Mouse (Mus musculus): ENCODE measurements around the gene Zfp418. TPM values are rescaled to one million over a fixed set of nuclear protein-coding genes. Genes with fewer than 3 reads are reported as not detected.
"Not testable (repeated sequence)": the region's sequence is repeated elsewhere in the genome, so short reads cannot be mapped to it uniquely, and the experiment has no call there.

The Zfp418 gene
- polyA plus RNA-seq, 1 experiment: 0.53 TPM

DNA sequence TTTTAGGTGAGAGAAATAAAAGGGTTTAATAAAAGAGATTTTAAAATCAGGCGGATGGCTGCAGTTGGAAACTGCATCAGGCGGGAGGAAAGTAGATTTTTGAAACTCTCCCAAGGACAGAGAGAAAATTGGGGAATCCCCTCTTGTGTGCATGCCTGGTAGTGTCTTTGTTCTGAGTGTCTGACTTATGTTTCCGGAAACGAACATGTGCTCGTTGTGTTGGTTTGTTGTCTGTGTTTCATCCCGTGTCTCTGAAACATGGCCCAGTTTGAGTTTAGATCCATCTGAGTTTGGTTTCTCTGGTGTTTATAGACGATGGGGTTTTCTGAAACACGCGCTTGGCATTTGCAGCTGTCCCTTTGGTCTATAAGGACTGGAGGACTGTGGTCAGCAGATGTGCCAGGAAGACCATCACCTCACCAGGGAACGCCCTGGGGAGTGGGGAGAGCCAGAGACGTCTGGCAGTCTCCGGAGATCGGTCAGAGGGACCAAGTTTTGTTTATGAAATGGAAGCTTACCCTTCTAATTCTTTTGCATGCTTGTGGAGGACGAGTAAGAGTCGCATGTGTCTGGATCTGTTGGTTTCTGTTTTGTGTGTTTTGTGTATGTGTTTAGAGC, 25.0 kb upstream of the Zfp418 start:
- no peak for TF ChIP-seq POLR2A (IDR thresholded peaks at IDR 0.05; ENCODE audit: low read depth, low read length)
- no peak for TF ChIP-seq CTCF (IDR thresholded peaks at IDR 0.05; ENCODE audit: extremely low read depth, insufficient read depth, insufficient read length, insufficient replicate concordance)
- no peak for DNase-seq (ENCODE audit: low read depth in 1 of 2, low spot score in 2 of 2)
- no peaks in the 10 kb centered on the region for H3K27me3 ChIP-seq (ENCODE audit: control insufficient read depth, insufficient read depth, low read length)
- H3K4me1 ChIP-seq (ENCODE audit: control insufficient read depth, insufficient read depth, insufficient read length): no peaks in the 10 kb centered on the region
- H3K4me3 ChIP-seq (ENCODE audit: extremely low read depth, insufficient read depth, insufficient read length): no peak overlapping the region
- 93% methylated on average over 15 of the region's 15 CpGs for WGBS
- no peak overlapping the region for H3K27ac ChIP-seq (ENCODE audit: insufficient read depth, low read length)
- no peaks in the 10 kb centered on the region for H3K36me3 ChIP-seq (ENCODE audit: control insufficient read depth, insufficient read depth, low read length)

DNA sequence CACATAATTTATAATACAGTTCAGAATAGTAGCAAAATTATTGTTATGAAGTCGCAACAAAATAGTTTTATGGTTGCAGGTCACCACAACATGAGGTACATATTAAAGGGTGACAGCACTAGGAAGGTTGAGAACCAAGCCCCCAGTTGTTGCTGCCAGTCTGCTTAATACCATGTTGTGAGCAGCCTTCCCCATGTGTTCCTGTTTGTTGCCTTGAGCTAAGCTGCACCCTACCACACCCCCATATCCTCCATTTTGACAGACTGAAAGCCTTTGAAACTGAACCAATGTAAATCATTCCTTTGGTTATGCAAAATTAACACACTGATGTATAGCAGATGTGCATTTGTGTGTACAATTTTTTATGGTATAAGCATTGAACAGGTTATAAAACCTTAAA, 14.8 kb downstream of the Zfp418 start:
- peaks cover 2% of the 10 kb centered on the region for H3K36me3 ChIP-seq (ENCODE audit: control insufficient read depth, insufficient read depth, low read length)
- TF ChIP-seq POLR2A (IDR thresholded peaks at IDR 0.05; ENCODE audit: low read depth, low read length) (no peak), CTCF (IDR thresholded peaks at IDR 0.05; ENCODE audit: extremely low read depth, insufficient read depth, insufficient read length, insufficient replicate concordance) (no peak)
- H3K4me1 ChIP-seq (ENCODE audit: control insufficient read depth, insufficient read depth, insufficient read length): no peaks in the 10 kb centered on the region
- H3K27me3 ChIP-seq (ENCODE audit: control insufficient read depth, insufficient read depth, low read length): no peaks in the 10 kb centered on the region
- WGBS: 97% methylated on average over 1 of the region's 1 CpGs
- no peak for DNase-seq (ENCODE audit: low read depth in 1 of 2, low spot score in 2 of 2)
- H3K27ac ChIP-seq (ENCODE audit: insufficient read depth, low read length): no peak overlapping the region
- no peak overlapping the region for H3K4me3 ChIP-seq (ENCODE audit: extremely low read depth, insufficient read depth, insufficient read length)

DNA sequence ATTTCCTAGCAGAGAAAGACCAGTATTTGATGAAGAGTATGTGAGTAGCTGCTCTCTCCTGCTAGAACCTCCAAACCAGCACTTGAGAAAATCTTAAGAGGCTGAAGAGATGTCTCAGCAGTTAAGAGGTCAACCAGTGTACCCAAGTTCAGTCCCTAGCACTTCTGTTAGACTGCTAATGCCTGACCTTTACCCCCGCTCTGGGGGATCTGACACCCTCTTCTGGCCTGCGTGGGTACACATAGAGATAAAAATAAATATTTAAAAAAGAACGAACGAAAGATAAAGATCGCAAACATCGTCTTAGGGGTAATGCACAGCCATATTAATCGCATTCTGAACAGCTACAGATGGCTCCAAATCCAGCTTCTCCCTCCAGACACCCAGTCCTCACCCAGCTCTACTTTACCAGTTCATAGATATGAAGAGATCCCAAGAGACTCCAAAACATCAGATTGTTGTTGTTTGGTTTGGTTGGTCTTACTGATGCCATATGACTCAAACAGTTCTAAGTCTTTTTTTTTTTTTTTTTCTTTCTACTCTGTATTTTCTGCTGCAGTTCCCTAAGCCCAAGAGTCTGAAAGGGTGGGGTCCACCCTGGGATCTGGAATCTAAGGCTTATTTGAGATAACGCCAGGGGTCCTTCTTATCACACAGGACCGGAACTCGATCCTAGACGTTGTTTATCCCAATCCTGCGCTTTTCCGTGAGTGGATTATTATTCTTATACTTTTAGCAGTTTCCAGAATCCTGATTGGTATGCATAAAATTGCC, 16.5 kb downstream of the Zfp418 start:
- H3K4me1 ChIP-seq (ENCODE audit: control insufficient read depth, insufficient read depth, insufficient read length): no peaks in the 10 kb centered on the region
- H3K4me3 ChIP-seq (ENCODE audit: extremely low read depth, insufficient read depth, insufficient read length): no peak overlapping the region
- WGBS: 32% methylated on average over 13 of the region's 13 CpGs
- no peak for DNase-seq (ENCODE audit: low read depth in 1 of 2, low spot score in 2 of 2)
- no peak overlapping the region for H3K27ac ChIP-seq (ENCODE audit: insufficient read depth, low read length)
- no peak for TF ChIP-seq CTCF (IDR thresholded peaks at IDR 0.05; ENCODE audit: extremely low read depth, insufficient read depth, insufficient read length, insufficient replicate concordance)
- no peak for TF ChIP-seq POLR2A (IDR thresholded peaks at IDR 0.05; ENCODE audit: low read depth, low read length)
- H3K27me3 ChIP-seq (ENCODE audit: control insufficient read depth, insufficient read depth, low read length): no peaks in the 10 kb centered on the region
- no peaks in the 10 kb centered on the region for H3K36me3 ChIP-seq (ENCODE audit: control insufficient read depth, insufficient read depth, low read length)

DNA sequence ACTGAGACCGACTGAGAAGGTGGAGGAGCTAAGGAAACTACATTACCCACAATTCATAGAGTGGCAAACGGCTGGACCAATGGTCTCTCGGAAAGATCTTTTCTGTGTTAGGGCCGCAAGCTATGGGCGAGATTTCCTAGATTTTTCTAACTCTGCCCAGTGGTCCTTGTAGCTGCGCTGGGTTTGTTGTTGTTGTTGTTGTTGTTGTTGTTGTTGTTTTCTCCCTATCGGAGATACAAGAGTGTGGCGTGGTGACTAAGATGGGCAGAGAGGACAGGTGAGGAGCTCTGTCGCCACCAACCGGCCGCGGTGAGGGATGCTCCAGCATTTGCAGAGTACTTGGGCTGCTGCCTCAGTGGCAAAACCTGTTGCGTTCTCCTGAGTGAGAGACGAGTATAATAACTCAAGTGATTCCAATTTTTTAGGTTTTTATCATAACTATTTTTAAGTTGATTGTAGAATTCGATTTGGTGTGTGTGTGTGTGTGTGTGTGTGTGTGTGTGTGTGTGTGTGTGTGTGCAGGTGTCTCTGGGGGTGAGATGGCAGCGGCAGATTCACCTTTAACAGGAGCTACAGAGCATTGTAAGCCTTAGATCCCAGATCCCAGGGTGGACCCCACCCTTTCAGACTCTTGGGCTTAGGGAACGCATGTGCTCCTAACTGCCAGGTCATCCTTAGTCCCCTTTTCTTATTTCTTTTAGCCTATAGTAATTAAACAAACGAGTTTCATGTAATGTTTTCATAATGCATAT, 17.2 kb downstream of the Zfp418 start:
- peak; percentile 30 to 76 for DNase-seq (ENCODE audit: low read depth in 1 of 2, low spot score in 2 of 2)
- Histone ChIP-seq H3K36me3 (ENCODE audit: control insufficient read depth, insufficient read depth, low read length) (no peaks in the 10 kb centered on the region), H3K4me1 (ENCODE audit: control insufficient read depth, insufficient read depth, insufficient read length) (no peaks in the 10 kb centered on the region), H3K4me3 (ENCODE audit: extremely low read depth, insufficient read depth, insufficient read length) (peak overlapping the region; percentile 72), H3K27me3 (ENCODE audit: control insufficient read depth, insufficient read depth, low read length) (no peaks in the 10 kb centered on the region), H3K27ac (ENCODE audit: insufficient read depth, low read length) (no peak overlapping the region)
- TF ChIP-seq CTCF (IDR thresholded peaks at IDR 0.05; ENCODE audit: extremely low read depth, insufficient read depth, insufficient read length, insufficient replicate concordance) (peak; percentile 84), POLR2A (IDR thresholded peaks at IDR 0.05; ENCODE audit: low read depth, low read length) (no peak)
- WGBS: 10% methylated on average over 18 of the region's 18 CpGs

DNA sequence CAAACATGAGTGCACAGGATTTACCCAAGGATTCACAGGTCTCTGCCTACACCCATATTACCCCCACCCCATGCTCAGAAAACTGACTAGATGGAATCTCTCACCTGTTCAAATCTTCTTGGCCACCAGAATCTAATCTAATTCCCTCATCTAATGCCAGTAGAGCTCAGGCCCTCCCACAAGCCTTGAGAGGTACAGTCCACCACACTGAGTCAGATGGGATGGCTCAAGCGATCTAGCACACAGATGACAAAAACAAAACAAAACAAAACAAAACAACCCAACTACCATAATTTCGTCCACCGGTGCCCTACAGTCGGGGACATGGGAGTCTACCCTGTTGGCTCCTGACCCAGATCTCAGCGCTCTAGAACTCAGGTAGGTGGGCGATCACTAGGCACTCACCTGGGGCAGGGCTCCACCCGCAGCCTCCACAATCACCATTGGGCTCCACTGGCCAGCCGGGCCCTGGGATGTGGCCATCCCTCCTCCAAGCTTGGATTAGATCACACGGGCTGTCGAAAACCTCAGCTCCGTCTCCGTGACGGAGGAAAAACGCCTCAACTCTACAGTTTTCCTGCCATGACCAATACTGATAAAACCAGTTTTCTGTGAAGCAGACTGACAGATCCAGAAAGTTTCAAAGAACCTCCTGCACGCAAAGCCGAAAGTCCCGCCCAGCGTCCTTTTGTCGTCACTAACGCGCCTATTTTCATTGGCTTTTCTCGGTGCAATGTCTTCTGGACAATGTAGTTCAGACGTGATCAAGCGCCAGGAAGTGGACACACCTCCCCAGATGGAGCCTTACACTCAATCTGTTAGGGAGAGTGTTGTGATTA, 38.4 kb downstream of the Zfp418 start, which contains the start of gene Zfp772:
Zfp772 (minus strand) TSS at position 686 of the 839 bp plus-strand sequence.
- H3K4me3 ChIP-seq (ENCODE audit: extremely low read depth, insufficient read depth, insufficient read length): peak within 1 kb of the TSS; percentile 58
- not testable (repeated sequence) for H3K36me3 ChIP-seq (ENCODE audit: control insufficient read depth, insufficient read depth, low read length); H3K27me3 ChIP-seq (ENCODE audit: control insufficient read depth, insufficient read depth, low read length); H3K4me1 ChIP-seq (ENCODE audit: control insufficient read depth, insufficient read depth, insufficient read length); H3K27ac ChIP-seq (ENCODE audit: insufficient read depth, low read length)
- DNase-seq (ENCODE audit: low read depth in 1 of 2, low spot score in 2 of 2): peak; percentile 21 to 38
- WGBS: under 1% methylated on average over 24 of the region's 24 CpGs

Other genes starting within 250 kb of the Zfp418 start
- gene Aurkc, start 176.0 kb upstream of the Zfp418 start, polyA plus RNA-seq (2012; rRNA removed): not detected in 2 replicates
- 6.4 and 6.8 TPM in 2 replicates for gene Zfp954, start 49.8 kb upstream of the Zfp418 start, polyA plus RNA-seq (2012; rRNA removed)
- 0.25 and 0.32 TPM in 2 replicates for gene Zfp773, start 34.6 kb upstream of the Zfp418 start, polyA plus RNA-seq (2012; rRNA removed)
- 0.46 and 0.50 TPM in 2 replicates for gene Zfp772, start 38.7 kb downstream of the Zfp418 start, polyA plus RNA-seq (2012; rRNA removed)
- not detected in 2 replicates for gene Vmn2r29, start 76.0 kb downstream of the Zfp418 start, polyA plus RNA-seq (2012; rRNA removed)
- gene Gm45844, start 107.0 kb downstream of the Zfp418 start, polyA plus RNA-seq (2012; rRNA removed): 0.08 and 0.13 TPM in 2 replicates
- 16.3 and 17.2 TPM in 2 replicates for gene Clcn4, start 129.5 kb downstream of the Zfp418 start, polyA plus RNA-seq (2012; rRNA removed)
- gene Vmn2r30, start 166.3 kb downstream of the Zfp418 start, polyA plus RNA-seq (2012; rRNA removed): not detected in 2 replicates
- gene Gm45783, start 203.2 kb downstream of the Zfp418 start, polyA plus RNA-seq (2012; rRNA removed): not detected in 2 replicates
- not detected in 2 replicates for gene Vmn2r31, start 228.4 kb downstream of the Zfp418 start, polyA plus RNA-seq (2012; rRNA removed)

All from spleen, adult 2 months (tissue).